Mouse (Mus musculus) cerebellum, postnatal 25 days (tissue): ENCODE data around the gene 4930595D18Rik.

Experiments
- DNase-seq, 2 experiments: peaks; one replicate each; pipeline ENCODE4 v3.0.0; 2021; ENCODE audit warnings: mixed read lengths in 2 of 2

4930595D18Rik gene

DNA sequence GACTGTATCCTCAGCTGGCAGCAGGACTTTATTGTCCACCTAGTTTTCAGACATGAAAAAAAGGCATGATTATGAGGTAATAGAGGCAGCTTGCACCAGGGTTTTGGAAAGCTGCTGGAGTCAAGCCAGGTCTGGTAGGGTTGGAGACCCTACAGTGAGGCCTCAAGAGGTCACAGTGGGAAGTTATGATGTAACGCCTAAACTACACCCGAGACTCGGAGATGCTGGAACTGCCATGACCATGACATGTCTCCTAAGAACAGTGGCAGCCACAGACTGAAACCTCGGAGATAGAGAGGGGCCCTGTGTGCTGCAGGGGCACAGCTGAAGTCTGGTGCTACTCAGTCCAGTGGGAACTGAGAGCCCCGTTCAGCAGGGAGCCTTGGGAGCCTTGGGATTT lies at the start of gene 4930595D18Rik:
Gene 4930595D18Rik (minus strand): TSS at position 16 of the 400 bp plus-strand sequence.
- DNase-seq = peak in 1 of 2 experiments; percentile 39

GRCm38 (mm10) chr12:111233798-111234197 lies 49.5 kb upstream of the 4930595D18Rik start:
- no peak for DNase-seq

DNA sequence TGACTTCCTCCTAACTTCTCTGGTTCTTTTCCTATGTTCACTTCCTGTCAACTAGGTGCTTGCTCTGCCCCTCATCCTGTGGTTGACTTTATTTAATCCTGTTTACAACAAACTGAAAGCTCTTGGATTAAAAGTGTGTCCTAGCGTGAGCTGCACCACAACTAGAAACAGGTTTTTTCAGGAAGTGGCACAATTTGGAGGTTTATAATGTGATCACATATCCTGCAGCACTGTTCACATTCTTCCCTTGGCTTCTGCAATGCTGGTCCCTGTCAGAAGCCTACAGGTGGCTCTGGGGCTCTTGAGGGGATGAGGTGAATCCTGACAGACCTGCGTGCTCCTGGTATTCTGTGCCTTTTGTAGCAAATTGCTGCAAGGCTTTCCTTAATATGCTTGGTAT lies 46.5 kb upstream of the 4930595D18Rik start:
- DNase-seq = no peak

- no peak for DNase-seq
These were observed 44.2 kb upstream of the 4930595D18Rik start for GRCm38 (mm10) chr12:111228488-111228887.

DNA sequence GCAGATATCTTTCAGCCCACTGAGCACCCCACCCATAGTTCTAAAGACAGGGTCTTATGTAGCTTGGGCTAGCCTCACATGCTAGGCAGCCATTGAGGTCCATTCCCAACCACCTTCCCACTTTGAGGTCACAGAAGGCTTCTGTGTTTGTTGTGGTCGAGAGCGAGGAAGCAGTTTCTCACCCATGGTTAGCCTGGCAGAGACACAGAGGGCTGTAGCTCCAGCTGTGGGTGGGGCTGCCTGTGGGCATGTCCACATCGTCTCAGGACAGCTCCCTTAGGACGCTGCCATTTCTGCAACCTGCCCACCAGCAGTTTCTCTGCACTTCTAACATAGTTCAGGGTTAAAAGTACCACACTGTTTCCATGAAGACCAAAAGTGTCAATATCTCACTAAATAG lies 43.1 kb upstream of the 4930595D18Rik start:
- no peak for DNase-seq

DNA sequence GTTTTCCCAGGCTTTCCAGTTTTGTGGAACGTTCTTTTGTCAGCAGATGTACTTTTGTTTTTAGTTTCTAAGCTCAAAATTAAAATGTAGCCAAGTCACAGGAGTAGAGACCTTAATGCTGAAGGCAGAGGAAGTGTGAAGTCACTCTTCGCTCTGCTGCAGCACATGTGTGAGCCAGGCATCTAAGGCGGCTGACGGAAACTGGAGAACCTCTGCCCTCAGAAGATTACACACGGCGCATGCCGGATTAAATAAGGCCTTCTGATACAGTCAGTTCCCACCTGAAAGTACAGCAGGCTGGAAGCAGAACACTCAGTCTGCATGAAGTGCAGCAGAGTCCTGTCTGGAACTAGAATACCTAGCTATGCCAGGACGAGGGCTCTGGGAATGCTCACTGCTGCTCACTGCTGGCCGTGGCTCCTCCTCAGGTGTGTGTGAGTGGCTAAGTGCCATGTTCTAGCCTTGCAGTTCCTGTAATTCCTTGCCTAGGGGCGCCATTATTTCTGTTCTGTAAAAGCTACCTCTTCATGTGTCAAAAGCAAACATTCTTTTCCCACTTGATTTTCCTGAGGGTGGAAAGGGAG lies 41.0 kb upstream of the 4930595D18Rik start:
- no peak for DNase-seq

DNA sequence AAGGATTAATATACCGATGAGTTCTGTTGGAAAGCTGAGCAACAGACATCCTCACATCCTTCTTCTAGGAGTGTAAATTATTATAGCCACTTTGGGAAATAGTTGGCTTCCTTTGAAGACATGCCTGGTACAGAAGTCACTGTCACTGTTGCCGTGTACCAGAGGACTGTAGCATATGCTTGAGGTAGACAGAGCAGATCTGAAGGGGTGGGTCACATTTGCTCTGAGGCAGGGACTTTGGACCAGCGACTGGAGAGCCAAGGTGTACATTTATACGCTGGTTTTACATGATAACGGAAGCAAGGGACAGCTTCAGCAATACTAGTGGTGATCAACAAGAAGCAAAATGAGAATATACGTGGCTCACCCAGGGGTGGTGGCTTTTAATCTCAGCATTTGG lies 34.6 kb upstream of the 4930595D18Rik start:
- no peak for DNase-seq

DNA sequence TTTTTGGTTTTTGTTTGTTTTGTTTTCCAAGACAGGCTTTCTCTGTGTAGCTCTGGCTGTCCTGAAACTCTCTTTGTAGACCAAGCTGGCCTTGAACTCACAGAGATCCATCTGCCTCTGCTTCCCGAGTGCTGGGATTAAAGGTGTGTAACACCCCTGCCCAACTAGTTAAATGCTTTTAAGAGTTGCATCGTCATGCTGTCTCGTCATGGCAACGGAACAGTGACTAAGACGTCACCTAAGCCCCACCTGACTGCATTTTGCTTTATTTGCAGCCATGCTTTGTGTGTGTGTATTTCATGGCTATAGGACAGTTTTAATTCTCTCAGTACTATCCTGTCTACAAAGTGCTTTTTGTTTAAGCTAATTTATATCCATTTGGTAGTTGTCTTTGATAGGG lies 27.4 kb upstream of the 4930595D18Rik start:
- no peak for DNase-seq

DNA sequence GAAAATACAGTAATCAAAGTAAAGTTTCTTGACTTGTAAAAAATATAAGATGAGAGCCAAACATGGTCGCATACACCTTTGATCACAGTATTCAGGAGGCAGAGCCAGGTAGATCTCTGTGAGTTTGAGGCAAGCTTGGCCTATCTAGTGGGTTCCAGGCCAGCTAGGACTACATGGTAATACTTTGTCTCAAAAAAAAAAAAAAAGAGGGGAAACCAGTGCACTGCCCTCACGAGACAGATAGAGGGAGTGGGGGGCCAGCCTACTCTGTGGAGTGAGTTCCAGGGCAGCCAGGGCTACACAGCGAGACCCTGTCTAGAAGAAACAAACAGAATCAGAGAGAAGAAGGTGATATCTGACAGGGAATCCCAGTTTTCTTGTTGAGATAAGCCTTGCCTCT lies 23.4 kb upstream of the 4930595D18Rik start:
- DNase-seq = no peak

- DNase-seq = no peak
These were observed 19.7 kb upstream of the 4930595D18Rik start for GRCm38 (mm10) chr12:111203945-111204344.

DNA sequence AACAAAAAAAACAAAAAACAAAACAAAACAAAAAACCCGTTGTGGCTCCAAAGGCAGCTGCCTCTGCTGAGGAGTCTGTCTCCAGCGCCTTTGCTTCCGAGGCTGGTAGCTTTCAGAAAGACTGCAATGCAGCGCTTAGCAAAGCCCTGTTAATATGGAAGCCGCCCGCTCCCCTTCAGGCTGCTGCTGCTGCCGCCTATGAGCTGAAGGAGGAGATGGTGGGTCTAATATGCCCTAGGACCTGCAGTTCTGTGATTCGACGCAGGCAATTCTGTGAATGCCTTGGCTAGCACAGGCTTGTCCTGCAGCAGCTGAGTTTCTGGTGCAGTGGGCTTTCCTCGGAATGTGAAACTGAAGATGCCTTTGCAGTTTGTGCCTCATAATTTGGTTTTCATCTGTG lies 18.8 kb upstream of the 4930595D18Rik start:
- peak in 1 of 2 experiments; percentile 16 for DNase-seq

- DNase-seq = no peak
These were observed 12.3 kb upstream of the 4930595D18Rik start for GRCm38 (mm10) chr12:111196548-111196947.

DNA sequence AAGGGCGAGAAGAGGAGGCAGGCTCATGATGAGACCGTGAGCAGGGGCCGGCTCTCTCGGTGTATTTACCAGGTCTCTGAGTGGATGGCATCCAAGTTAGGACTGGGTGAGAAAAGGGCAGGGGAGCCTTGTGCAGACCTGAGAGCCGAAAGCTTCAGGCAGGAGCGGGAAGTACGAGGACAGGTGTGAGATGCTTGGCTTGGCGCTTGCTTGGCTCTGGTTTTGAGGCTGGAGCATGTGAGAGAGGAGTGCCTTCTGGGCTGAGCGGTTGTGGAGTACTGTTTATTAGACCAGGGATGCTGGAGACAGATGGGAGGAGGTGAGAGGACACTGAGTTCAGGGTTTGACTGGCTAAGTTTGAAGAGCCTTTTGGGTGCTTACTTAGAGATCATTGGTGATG lies 9.0 kb upstream of the 4930595D18Rik start:
- DNase-seq = peak; percentile 55 to 68

- DNase-seq = no peak
These were observed 8.5 kb upstream of the 4930595D18Rik start for GRCm38 (mm10) chr12:111192777-111193176.

DNA sequence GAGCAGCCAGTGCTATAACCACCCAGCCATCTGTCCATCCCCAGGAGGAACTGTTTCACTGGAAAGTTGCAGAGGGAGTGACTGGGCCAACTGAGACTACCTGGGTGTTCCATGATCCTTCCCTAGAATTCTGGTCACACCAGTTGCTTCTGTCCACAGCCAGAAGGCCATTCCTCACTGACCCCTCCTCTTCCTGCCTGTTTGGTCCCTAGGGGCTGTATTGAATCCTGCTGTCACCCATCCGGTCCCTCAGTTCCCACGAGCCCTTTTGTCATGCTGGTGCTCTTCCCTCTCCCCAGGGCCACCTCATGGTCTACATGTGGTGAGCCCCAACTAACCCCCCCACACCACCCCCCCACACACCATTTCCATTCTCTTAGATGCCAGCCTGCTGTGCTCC lies 6.6 kb upstream of the 4930595D18Rik start:
- DNase-seq = no peak

- DNase-seq = no peak
These were observed 6.1 kb upstream of the 4930595D18Rik start for GRCm38 (mm10) chr12:111190355-111190754.

GRCm38 (mm10) chr12:111188295-111188694 lies 4.0 kb upstream of the 4930595D18Rik start:
- no peak for DNase-seq

- DNase-seq = no peak
These were observed 2.7 kb upstream of the 4930595D18Rik start for GRCm38 (mm10) chr12:111186986-111187385.

DNA sequence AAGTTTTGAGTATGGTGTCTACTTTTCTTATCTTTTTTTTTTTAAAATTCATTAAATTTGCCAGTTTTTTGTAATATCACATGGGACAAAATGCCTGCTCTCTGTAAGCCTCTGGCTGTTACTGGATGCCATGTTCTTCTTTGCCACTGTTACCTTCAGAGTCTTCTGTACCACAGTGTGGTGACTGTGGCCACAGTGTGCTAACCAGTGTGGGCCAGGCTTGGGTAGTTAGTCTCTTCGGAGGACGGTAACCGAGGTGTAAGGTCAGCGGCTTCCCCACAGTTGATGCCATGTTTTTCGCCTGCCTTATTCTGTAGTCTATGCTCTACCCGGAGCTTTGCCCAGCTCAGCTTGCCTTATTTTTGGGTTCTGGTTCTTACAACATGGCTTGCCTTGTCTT lies 1.9 kb downstream of the 4930595D18Rik start:
- DNase-seq = no peak

- DNase-seq = no peak
These were observed 2.4 kb downstream of the 4930595D18Rik start for GRCm38 (mm10) chr12:111181848-111182247.

DNA sequence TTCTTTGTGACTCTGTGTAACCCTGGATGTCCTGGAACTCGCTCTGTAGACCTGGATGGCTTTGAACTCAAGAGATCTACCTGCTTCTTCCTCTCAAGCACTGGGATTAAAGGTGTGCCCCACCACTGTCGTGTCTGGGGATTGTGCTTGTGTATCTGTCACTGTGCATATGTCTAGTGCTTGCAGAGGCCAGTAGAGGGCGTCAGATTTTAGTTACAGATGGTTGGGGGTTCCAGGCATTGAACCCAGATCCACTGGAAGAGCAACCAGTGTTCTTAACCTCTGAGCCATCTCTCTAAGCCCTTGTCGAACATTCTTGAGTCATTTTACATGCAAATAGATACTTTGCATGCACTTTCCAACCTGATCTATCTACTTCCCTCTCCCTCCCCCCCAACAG lies 5.5 kb downstream of the 4930595D18Rik start:
- DNase-seq = no peak

DNA sequence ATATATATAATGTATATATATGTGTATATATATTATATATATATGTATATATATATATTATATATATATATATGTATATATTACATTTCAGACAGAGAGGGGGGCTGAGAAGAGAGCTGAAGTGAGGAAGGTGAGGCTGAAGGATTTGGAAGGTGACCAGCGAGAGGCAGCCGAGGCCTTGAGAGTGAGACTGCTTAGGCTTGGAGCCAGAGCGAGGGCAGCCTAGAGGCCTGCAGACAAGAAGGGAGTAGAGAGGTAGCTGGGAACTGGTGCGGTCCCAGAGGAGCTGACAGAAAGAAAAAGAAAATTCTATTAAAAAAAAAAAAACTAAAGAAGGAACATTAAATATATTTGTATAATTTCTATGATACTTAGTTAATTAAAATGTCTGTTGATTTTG lies 15.4 kb downstream of the 4930595D18Rik start:
- DNase-seq = peak; percentile 54 to 73

DNA sequence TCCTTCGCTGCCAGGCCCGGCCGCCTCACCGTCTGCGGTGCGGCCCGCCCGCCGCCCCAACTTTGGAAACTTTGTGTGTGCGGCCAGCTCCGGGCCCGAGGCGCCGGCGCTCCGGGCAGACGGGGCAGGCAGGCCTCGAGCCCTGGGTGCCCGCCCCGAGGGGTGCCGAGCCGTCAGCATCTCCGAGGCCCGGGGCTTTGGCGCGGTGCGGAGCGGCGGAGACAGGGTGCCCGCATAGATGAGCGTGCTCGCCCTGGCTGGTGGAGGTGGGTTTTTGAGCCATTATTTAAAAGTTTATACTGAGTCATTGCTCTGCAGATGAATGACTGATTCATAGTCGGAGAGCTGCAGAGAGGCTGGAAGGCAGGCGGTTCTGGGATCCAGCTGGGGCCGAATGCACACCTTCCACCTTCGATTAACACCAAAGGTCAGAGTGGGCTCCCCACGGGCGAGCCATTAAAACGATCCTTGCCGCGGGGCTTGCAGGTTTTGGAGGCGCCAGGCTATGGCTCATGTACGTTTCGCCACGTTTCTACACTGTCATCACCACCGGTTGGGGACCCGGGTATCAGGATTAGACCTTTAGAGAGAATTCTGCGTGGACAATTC lies 17.5 kb downstream of the 4930595D18Rik start:
- DNase-seq = peak; percentile 59 to 66

DNA sequence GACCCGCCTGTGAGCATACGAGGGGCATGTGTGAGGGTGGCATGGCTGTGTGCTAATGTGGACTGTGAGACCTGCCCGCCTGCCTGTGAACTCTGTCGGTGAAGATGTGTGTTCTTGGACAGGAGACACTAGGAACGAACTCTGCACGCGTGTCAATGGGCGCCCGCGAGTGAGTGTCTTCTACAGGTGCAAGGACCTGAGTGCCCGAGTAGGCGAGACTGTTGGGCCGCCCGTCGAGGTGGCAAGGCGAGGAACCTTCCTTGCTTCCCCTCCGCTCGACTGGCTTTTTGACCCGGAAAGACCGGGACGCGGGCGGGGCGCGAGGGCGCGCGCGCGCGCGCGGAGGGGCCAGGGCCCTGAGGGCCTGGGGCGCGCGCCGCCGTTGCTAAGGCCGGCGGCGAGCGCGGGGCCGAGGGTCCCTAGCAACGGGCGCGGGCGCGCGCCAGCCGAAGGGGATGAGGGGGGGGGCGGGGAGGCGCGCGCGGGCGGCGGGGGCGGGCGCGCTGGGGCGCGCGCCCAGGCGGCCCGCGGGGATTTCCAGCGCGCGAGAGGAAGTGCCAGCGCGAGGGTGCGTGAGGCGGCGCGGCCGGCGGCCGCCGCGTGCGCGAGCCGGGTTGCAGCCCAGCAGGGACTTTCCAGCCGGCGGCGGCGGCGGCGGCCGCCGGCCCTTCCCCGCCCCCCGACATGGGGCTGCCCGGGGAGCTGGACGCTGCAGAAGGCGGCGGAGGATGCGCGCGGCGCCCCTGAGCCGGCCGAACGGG lies 18.3 kb downstream of the 4930595D18Rik start, which contains the start of gene Traf3:
Gene Traf3 (plus strand): TSS at position 540 of the 761 bp plus-strand sequence.
- peak; percentile 73 to 81 for DNase-seq
